In genomic region chr3:65659620-65659932, GRCm38 (mm10) we compare ENCODE assay signal across 8 mouse cellular contexts. TPM values are rescaled to one million over a fixed set of nuclear protein-coding genes. Genes with fewer than 3 reads are reported as not detected.
A peak's percentile ranks its signal among the peaks of the same experiment; 100 is the strongest.
DNase-seq lines count a peak whose midpoint lies in the region; ATAC-seq and TF ChIP-seq lines count a peak whose summit lies in the region.

No protein-coding gene starts in this region.

- WGBS in liver, adult 2 months: 16% methylated on average over 9 of the region's 9 CpGs
- WGBS in embryonic facial prominence, embryonic 13.5 days: under 1% methylated on average over 9 of the region's 9 CpGs
- 5% methylated on average over 9 of the region's 9 CpGs for WGBS in intestine, embryonic 16.5 days
- WGBS in neural tube, embryonic 12.5 days: 2% methylated on average over 9 of the region's 9 CpGs

- peak overlapping the region; percentile 96 for H3K4me2 ChIP-seq in embryonic facial prominence, embryonic 13.5 days
- H3K4me2 ChIP-seq in intestine, embryonic 16.5 days (ENCODE audit: low read depth, low read length): peak overlapping the region; percentile 93
- peak overlapping the region; percentile 96 for H3K4me2 ChIP-seq in neural tube, embryonic 12.5 days (replicated peaks)

- ATAC-seq in embryonic facial prominence, embryonic 13.5 days (ENCODE audit: insufficient number of reproducible peaks, insufficient read depth, low FRiP score, low TSS enrichment, low read depth): no peak
- ATAC-seq in intestine, embryonic 16.5 days: no peak
- ATAC-seq in neural tube, embryonic 12.5 days (ENCODE audit: low FRiP score, low read depth): 0 out of 2 replicates have a peak, but pooled peaks have one; percentile 4

- peak overlapping the region; percentile 69 for H3K9ac ChIP-seq in liver, adult 2 months (ENCODE audit: low read depth, low read length)
- peak overlapping the region; percentile 80 for H3K9ac ChIP-seq in embryonic facial prominence, embryonic 13.5 days
- peak overlapping the region; percentile 94 for H3K9ac ChIP-seq in intestine, embryonic 16.5 days (ENCODE audit: low read depth, low read length)
- peak overlapping the region; percentile 67 for H3K9ac ChIP-seq in neural tube, embryonic 12.5 days

- peaks cover 6% of the 10 kb centered on the region; the same call in 1 of the 2 replicates for H3K4me1 ChIP-seq in liver, adult 2 months (ENCODE audit: control insufficient read depth, insufficient read depth, low read length)
- H3K4me1 ChIP-seq in embryonic facial prominence, embryonic 13.5 days: peaks cover 9% of the 10 kb centered on the region; the same call in 1 of the 2 replicates
- peaks cover 6% of the 10 kb centered on the region; the same call in 1 of the 2 replicates for H3K4me1 ChIP-seq in intestine, embryonic 16.5 days (ENCODE audit: control insufficient read depth, insufficient read depth, low read length)
- H3K4me1 ChIP-seq in neural tube, embryonic 12.5 days: peaks cover 4% of the 10 kb centered on the region; the same call in 1 of the 2 replicates

- no peak for TF ChIP-seq POLR2A in liver, adult 2 months (IDR thresholded peaks at IDR 0.05; ENCODE audit: extremely low read depth, insufficient read depth, low read length)

- H3K4me3 ChIP-seq in liver, adult 2 months (ENCODE audit: insufficient read depth, low read depth, low read length): peak overlapping the region; percentile 64
- H3K4me3 ChIP-seq in embryonic facial prominence, embryonic 13.5 days: peak overlapping the region; percentile 63
- H3K4me3 ChIP-seq in intestine, embryonic 16.5 days (ENCODE audit: low read length): peak overlapping the region; percentile 73
- peak overlapping the region; percentile 60 for H3K4me3 ChIP-seq in neural tube, embryonic 12.5 days

- H3K36me3 ChIP-seq in liver, adult 2 months (ENCODE audit: control insufficient read depth, insufficient read depth, low read length): no peaks in the 10 kb centered on the region
- no peaks in the 10 kb centered on the region for H3K36me3 ChIP-seq in embryonic facial prominence, embryonic 13.5 days
- no peaks in the 10 kb centered on the region for H3K36me3 ChIP-seq in intestine, embryonic 16.5 days (ENCODE audit: control insufficient read depth, insufficient read depth, low read length)
- H3K36me3 ChIP-seq in neural tube, embryonic 12.5 days: no peaks in the 10 kb centered on the region

- peak; percentile 17 for DNase-seq in liver, adult 2 months (ENCODE audit: extremely low read depth, low read depth, low spot score)
- no peak for DNase-seq in liver
- DNase-seq in adrenal gland, postnatal 4 days (ENCODE audit: low spot score in 2 of 2): no peak
- DNase-seq in thymus, postnatal 10 days (ENCODE audit: low spot score in 2 of 2): no peak
- DNase-seq in thymus, postnatal 25 days: no peak

- no peak overlapping the region for H3K27ac ChIP-seq in liver, adult 2 months (replicated peaks; ENCODE audit: insufficient read depth, low read depth, low read length)
- H3K27ac ChIP-seq in embryonic facial prominence, embryonic 13.5 days: peak overlapping the region; percentile 76
- H3K27ac ChIP-seq in intestine, embryonic 16.5 days (ENCODE audit: low read length): peak overlapping the region; percentile 99
- H3K27ac ChIP-seq in neural tube, embryonic 12.5 days: peak overlapping the region; percentile 15; the same call in 1 of the 2 replicates

- no peak for TF ChIP-seq CTCF in liver, adult 2 months (IDR thresholded peaks at IDR 0.05; ENCODE audit: low read depth, low read length)

- H3K79me2 ChIP-seq in liver, adult 2 months (ENCODE audit: control insufficient read depth, insufficient read depth, low read length): no peaks in the 10 kb centered on the region

- no peaks in the 10 kb centered on the region for H3K27me3 ChIP-seq in liver, adult 2 months (ENCODE audit: control insufficient read depth, insufficient read depth, low read length)
- peaks cover 24% of the 10 kb centered on the region for H3K27me3 ChIP-seq in embryonic facial prominence, embryonic 13.5 days
- no peaks in the 10 kb centered on the region for H3K27me3 ChIP-seq in intestine, embryonic 16.5 days (replicated peaks; ENCODE audit: control insufficient read depth, insufficient read depth, low read length)
- 0 out of 2 replicates have a peak, but pooled peaks cover 4% of the 10 kb centered on the region for H3K27me3 ChIP-seq in neural tube, embryonic 12.5 days (replicated peaks)

- H3K9me3 ChIP-seq in embryonic facial prominence, embryonic 13.5 days: no peaks in the 10 kb centered on the region
- no peaks in the 10 kb centered on the region for H3K9me3 ChIP-seq in intestine, embryonic 16.5 days (ENCODE audit: control insufficient read depth, low read length)
- H3K9me3 ChIP-seq in neural tube, embryonic 12.5 days: no peaks in the 10 kb centered on the region

RNA-seq across cellular contexts. Expression of gene Lekr1, which starts 6.5 kb away (rescaled TPM):
- total RNA-seq in liver, adult 2 months (2014; rRNA removed): 0.09 and 0.34 TPM in 2 replicates
- polyA plus RNA-seq in liver, adult 2 months (2012; rRNA removed): not detected in 2 replicates
- polyA plus RNA-seq in embryonic facial prominence, embryonic 13.5 days (2015; fragmentation: Nextera tagmentation; extraction: Ambion mirVana): 8.9 and 10.6 TPM in 2 replicates
- 6.2 and 7.3 TPM in 2 replicates for polyA plus RNA-seq in intestine, embryonic 16.5 days (2015; fragmentation: Nextera tagmentation; extraction: Ambion mirVana)
- 6.1 and 7.6 TPM in 2 replicates for polyA plus RNA-seq in neural tube, embryonic 12.5 days (2016; fragmentation: Nextera tagmentation; extraction: Ambion mirVana)
- 1 to 10 TPM; 4.0 to 4.1 TPM for total RNA-seq in adrenal gland, postnatal 4 days (2021)
